Mouse (Mus musculus): ENCODE data around the gene Bsn.
"Not testable (repeated sequence)": the region's sequence is repeated elsewhere in the genome, so short reads cannot be mapped to it uniquely, and the experiment has no call there.

Bsn gene

GRCm38 (mm10) chr9:108196920-108197677 is 6.9 kb upstream of the Bsn start:
- no peak for DNase-seq

- not testable (repeated sequence) for DNase-seq
Observed at GRCm38 (mm10) chr9:108196222-108196621, 6.0 kb upstream of the Bsn start.

GRCm38 (mm10) chr9:108189488-108189786 is 747 bp downstream of the Bsn start:
- DNase-seq: no peak

GRCm38 (mm10) chr9:108189023-108189422 is 1.2 kb downstream of the Bsn start:
- no peak for DNase-seq

GRCm38 (mm10) chr9:108188511-108188910 is 1.7 kb downstream of the Bsn start:
- no peak for DNase-seq

GRCm38 (mm10) chr9:108187616-108188015 is 2.6 kb downstream of the Bsn start:
- no peak for DNase-seq

- no peak for DNase-seq
Observed at GRCm38 (mm10) chr9:108185786-108186185, 4.4 kb downstream of the Bsn start.

GRCm38 (mm10) chr9:108183531-108183994 is 6.6 kb downstream of the Bsn start:
- DNase-seq: no peak

GRCm38 (mm10) chr9:108182806-108183506 is 7.2 kb downstream of the Bsn start:
- DNase-seq: no peak

- DNase-seq: no peak
Observed at GRCm38 (mm10) chr9:108178391-108178790, 11.8 kb downstream of the Bsn start.

GRCm38 (mm10) chr9:108175116-108175838 is 14.9 kb downstream of the Bsn start:
- DNase-seq: no peak

GRCm38 (mm10) chr9:108172777-108173350 is 17.3 kb downstream of the Bsn start:
- DNase-seq: no peak

GRCm38 (mm10) chr9:108169751-108170150 is 20.4 kb downstream of the Bsn start:
- no peak for DNase-seq

- DNase-seq: no peak
Observed at GRCm38 (mm10) chr9:108165143-108165542, 25.0 kb downstream of the Bsn start.

GRCm38 (mm10) chr9:108163646-108164284 is 26.4 kb downstream of the Bsn start:
- DNase-seq: no peak

- no peak for DNase-seq
Observed at GRCm38 (mm10) chr9:108157891-108158290, 32.3 kb downstream of the Bsn start.

- no peak for DNase-seq
Observed at GRCm38 (mm10) chr9:108157451-108157850, 32.7 kb downstream of the Bsn start.

GRCm38 (mm10) chr9:108156786-108157185 is 33.4 kb downstream of the Bsn start:
- no peak for DNase-seq

GRCm38 (mm10) chr9:108154814-108155213 is 35.4 kb downstream of the Bsn start:
- DNase-seq: no peak

- DNase-seq: no peak
Observed at GRCm38 (mm10) chr9:108153516-108154448, 36.4 kb downstream of the Bsn start.

GRCm38 (mm10) chr9:108150486-108150885 is 39.7 kb downstream of the Bsn start:
- DNase-seq: no peak

- no peak for DNase-seq
Observed at GRCm38 (mm10) chr9:108149817-108150216, 40.4 kb downstream of the Bsn start.
